Mouse (Mus musculus) lung, postnatal 0 days (tissue): ENCODE results near the gene Oprd1. TPM values are rescaled to one million over a fixed set of nuclear protein-coding genes. Genes with fewer than 3 reads are reported as not detected.
A peak's percentile ranks its signal among the peaks of the same experiment; 100 is the strongest.

ENCODE experiments used
- ATAC-seq: fragments of 200-750 bp; cut with Nextera tagmentation; 2 replicates; pipeline ENCODE4 v1.8.0; 2017; ENCODE audit warnings: moderate library complexity
- DNase-seq: peaks from one replicate; pipeline ENCODE4 v3.0.0-alpha.2; 2016; ENCODE audit warnings: low spot score
- H3K27ac ChIP-seq: fragments of 300-500 bp; sonication (generic); 2 replicates; pipeline ENCODE4 v1.5.1; 2014; ENCODE audit warnings: antibody characterized with exemption, mild to moderate bottlenecking, low read length, mixed read lengths
- H3K27me3 ChIP-seq: fragments of 300-500 bp; sonication (generic); replicated peaks from 2 replicates; pipeline ENCODE4 v1.6.1; 2014; ENCODE audit warnings: low read length, mixed read lengths; ENCODE audit not compliant: insufficient read depth
- H3K36me3 ChIP-seq: fragments of 300-500 bp; sonication (generic); 2 replicates; pipeline ENCODE4 v1.6.1; 2014; ENCODE audit warnings: low read length, mixed read lengths; ENCODE audit not compliant: insufficient read depth
- H3K4me1 ChIP-seq: fragments of 300-500 bp; sonication (generic); 2 replicates; pipeline ENCODE4 v1.6.1; 2014; ENCODE audit warnings: antibody characterized with exemption, low read depth, low read length, mixed read lengths; ENCODE audit not compliant: insufficient read depth
- H3K4me2 ChIP-seq: fragments of 300-500 bp; sonication (generic); replicated peaks from 2 replicates; pipeline ENCODE4 v1.6.1; 2014; ENCODE audit warnings: low read depth, mild to moderate bottlenecking, low read length, moderate library complexity, mixed read lengths
- H3K4me3 ChIP-seq: fragments of 300-500 bp; sonication (generic); 2 replicates; pipeline ENCODE4 v1.5.1; 2014; ENCODE audit warnings: low read depth, low read length
- H3K9ac ChIP-seq: fragments of 300-500 bp; sonication (generic); replicated peaks from 2 replicates; pipeline ENCODE4 v1.6.1; 2014; ENCODE audit warnings: low read depth, mild to moderate bottlenecking
- H3K9me3 ChIP-seq: fragments of 300-500 bp; sonication (generic); 2 replicates; pipeline ENCODE4 v1.6.1; 2016; ENCODE audit warnings: low read length, mixed read lengths
- CTCF ChIP-seq: IDR thresholded peaks from 2 replicates; pipeline ENCODE4 v1.5.1; 2016; ENCODE audit warnings: antibody characterized with exemption, mild to moderate bottlenecking
- EP300 ChIP-seq: IDR thresholded peaks from 2 replicates; pipeline ENCODE4 v1.6.1; 2016; ENCODE audit warnings: antibody characterized with exemption, mild to moderate bottlenecking, control low read depth
- WGBS: fragments of 180-500 bp; shearing (Covaris S2); extraction: QIAGEN DNeasy Blood & Tissue Kit; methylation state at CpG from one replicate; pipeline ENCODE4 v1.1.7; 2014; 5-methylcytosine and 5-hydroxymethylcytosine counted together
- polyA plus RNA-seq: library from polyadenylated mRNA; unstranded; fragments of >200 nt; fragmentation: Nextera tagmentation; extraction: Ambion mirVana; gene quantifications from 2 replicates; pipeline ENCODE4 v1.2.1, GENCODE M21; 2015

The Oprd1 gene
- polyA plus RNA-seq, 1 experiment from 2014 or later, result not detected

DNA sequence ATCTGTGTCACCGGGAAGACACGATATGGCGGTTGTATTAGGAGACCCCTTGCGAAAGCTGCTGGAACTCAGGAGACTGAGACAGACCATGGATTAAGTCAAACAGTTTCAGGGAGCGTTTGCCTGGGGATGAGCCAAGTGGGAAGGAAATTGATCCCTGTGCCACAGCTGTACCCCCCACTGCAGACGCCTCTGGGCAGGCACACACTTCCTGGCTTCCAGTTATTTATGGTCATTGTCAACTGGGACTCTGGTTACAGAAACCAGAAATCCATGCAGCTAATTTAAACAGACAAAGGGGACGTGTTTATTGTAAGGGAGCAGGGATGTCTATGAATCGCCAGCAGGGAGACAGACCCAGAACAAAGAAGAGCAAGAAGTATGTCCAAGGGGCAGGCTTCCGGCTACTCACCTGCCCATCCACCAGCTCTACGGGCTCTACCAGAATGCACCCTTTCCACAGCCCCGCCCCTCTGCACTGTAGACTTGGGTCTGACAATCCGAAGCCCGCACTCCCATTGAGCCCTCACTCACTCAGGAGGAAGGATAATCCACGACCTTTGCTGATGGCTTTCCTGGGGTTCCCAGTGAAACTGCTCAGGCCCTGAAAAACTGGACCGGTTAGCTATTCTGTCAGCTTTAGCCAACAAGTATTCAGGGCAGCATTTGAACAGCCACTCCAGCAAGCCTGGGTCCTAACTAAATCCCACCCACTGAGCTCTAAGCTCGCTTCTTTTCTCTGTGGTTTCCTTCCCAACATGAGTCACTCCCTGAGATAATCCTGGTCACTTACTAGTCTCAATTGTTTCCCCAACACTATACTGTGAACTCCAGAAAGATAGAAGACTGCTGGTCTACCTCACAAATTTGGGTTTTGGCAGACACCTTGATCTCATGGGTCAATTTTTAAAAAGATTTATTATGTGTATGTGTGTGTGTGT, 22.3 kb upstream of the Oprd1 start:
- Histone ChIP-seq H3K9me3 (no peaks in the 10 kb centered on the region), H3K27me3 (no peaks in the 10 kb centered on the region), H3K9ac (no peak overlapping the region), H3K4me2 (no peak overlapping the region), H3K27ac (no peak overlapping the region), H3K4me1 (no peaks in the 10 kb centered on the region), H3K36me3 (no peaks in the 10 kb centered on the region), H3K4me3 (no peak overlapping the region)
- DNase-seq (no peak), ATAC-seq (no peak)
- WGBS, result 54% methylated on average over 16 of the region's 16 CpGs
- TF ChIP-seq CTCF (no peak), EP300 (no peak)

DNA sequence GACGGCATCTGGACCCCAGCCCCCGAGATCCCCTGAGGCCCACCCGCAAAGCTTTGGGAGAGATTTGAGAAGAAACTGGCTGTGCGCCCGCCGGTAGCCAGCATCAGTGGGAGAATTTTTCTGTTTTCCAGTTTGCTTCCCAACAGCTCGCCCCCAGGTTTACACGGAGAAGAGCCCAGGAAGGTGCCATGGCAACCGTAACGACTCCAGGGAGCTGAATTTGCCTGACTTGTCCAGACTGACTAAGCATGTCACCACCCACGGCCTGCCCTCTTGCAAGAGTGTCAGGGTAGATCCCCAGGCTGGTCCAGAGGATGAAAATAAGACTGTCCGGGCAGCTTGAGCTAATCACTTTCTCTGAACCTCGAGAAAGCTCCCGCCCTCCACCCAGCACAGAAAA, 21.4 kb upstream of the Oprd1 start:
- no peak overlapping the region for H3K4me2 ChIP-seq
- no peaks in the 10 kb centered on the region for H3K27me3 ChIP-seq
- ATAC-seq, result no peak

GRCm38 (mm10) chr4:132156941-132157622, 12.8 kb upstream of the Oprd1 start:
- Histone ChIP-seq H3K9me3 (no peaks in the 10 kb centered on the region), H3K27me3 (no peaks in the 10 kb centered on the region), H3K27ac (no peak overlapping the region), H3K4me3 (no peak overlapping the region), H3K9ac (no peak overlapping the region), H3K4me2 (no peak overlapping the region), H3K36me3 (no peaks in the 10 kb centered on the region), H3K4me1 (no peaks in the 10 kb centered on the region)
- DNase-seq, result no peak
- TF ChIP-seq EP300 (no peak), CTCF (no peak)
- WGBS, result 49% methylated on average over 12 of the region's 12 CpGs
- ATAC-seq, result no peak

More for the DNA sequence above, 21.4 kb upstream of the Oprd1 start:
- no peak overlapping the region for H3K9ac ChIP-seq
- no peaks in the 10 kb centered on the region for H3K4me1 ChIP-seq
- H3K36me3 ChIP-seq, result no peaks in the 10 kb centered on the region
- 60% methylated on average over 14 of the region's 14 CpGs for WGBS
- TF ChIP-seq EP300 (no peak), CTCF (no peak)
- no peak overlapping the region for H3K27ac ChIP-seq
- H3K4me3 ChIP-seq, result no peak overlapping the region
- H3K9me3 ChIP-seq, result no peaks in the 10 kb centered on the region
- no peak for DNase-seq

DNA sequence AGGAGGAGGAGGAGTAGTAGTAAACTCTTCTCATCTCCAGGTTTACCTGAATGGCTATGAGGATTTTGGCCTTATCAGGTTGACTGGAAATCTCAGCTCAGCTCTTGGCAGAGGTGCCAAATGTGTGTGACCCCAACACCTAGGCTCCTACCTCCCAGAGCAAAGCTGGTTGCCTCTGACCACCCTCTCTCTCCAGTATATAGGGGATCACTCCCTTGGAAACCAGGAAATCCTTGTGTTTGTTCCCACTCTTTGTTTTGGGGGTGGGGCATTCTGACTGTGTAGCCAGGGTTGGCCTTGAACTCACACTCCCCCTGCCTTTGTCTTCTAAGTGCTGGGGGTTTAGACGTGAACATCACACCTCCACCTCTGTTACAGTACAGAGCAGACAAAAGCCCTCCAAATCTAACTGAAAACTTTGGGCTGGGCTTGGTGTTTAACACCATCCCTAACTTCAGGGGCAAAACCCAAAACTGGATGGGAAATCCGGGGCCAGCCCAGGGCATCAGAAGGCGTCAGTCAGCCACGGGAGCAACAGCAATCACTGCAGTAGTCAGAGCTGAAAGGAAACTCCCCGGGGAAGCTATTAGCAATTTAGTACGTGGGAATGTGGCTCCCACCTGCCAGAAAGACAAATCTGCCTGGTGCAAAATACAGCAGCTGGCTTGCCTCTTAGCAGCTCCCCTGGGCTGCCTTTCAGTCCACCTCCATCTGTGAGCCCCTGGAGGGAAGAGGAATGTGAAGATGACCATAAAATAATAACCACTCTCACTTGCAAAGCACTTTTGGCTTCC, 10.8 kb upstream of the Oprd1 start:
- ATAC-seq (no peak), DNase-seq (no peak)
- H3K27ac ChIP-seq, result no peak overlapping the region
- no peak overlapping the region for H3K4me2 ChIP-seq
- H3K9ac ChIP-seq, result no peak overlapping the region
- WGBS, result 9% methylated on average over 6 of the region's 6 CpGs
- H3K9me3 ChIP-seq, result no peaks in the 10 kb centered on the region
- no peaks in the 10 kb centered on the region for H3K36me3 ChIP-seq
- H3K4me1 ChIP-seq, result no peaks in the 10 kb centered on the region
- no peak overlapping the region for H3K4me3 ChIP-seq
- H3K27me3 ChIP-seq, result no peaks in the 10 kb centered on the region
- TF ChIP-seq EP300 (no peak), CTCF (no peak)

DNA sequence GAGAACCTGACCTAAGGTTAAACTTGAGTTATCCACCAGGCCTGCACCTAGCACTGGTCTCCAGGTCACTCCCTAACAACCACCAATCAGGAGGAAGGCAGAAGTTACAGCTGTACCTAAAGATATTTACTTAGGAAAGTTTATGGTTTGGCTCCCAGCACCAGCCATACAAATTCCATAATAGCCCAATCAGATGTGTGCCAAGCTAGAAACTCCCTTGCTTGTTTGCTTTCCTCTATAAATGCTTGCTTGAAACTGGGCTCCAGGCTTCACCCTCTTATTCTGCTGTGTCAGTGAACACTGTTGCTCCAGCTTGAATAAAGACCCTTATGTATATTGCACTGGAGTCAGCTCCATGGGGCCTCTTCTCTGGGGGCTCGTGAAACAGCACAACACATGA, 7.4 kb upstream of the Oprd1 start:
- ATAC-seq (peak; percentile 28), DNase-seq (peak; percentile 20)
- Histone ChIP-seq H3K4me2 (no peak overlapping the region), H3K4me3 (no peak overlapping the region), H3K9ac (no peak overlapping the region), H3K9me3 (no peaks in the 10 kb centered on the region), H3K36me3 (no peaks in the 10 kb centered on the region), H3K27me3 (no peaks in the 10 kb centered on the region), H3K4me1 (no peaks in the 10 kb centered on the region), H3K27ac (no peak overlapping the region)
- no peak for TF ChIP-seq CTCF
- no peak for TF ChIP-seq EP300
- WGBS, result 38% methylated on average over 1 of the region's 1 CpGs

GRCm38 (mm10) chr4:132146201-132146600, 1.9 kb upstream of the Oprd1 start:
- H3K4me3 ChIP-seq, result no peak overlapping the region
- H3K27ac ChIP-seq, result no peak overlapping the region
- peak; percentile 37 for TF ChIP-seq CTCF
- no peak for TF ChIP-seq EP300
- H3K4me2 ChIP-seq, result no peak overlapping the region
- H3K9me3 ChIP-seq, result no peaks in the 10 kb centered on the region
- H3K36me3 ChIP-seq, result no peaks in the 10 kb centered on the region
- 63% methylated on average over 5 of the region's 5 CpGs for WGBS
- H3K27me3 ChIP-seq, result peaks cover 19% of the 10 kb centered on the region
- DNase-seq (no peak), ATAC-seq (no peak)
- no peak overlapping the region for H3K9ac ChIP-seq
- H3K4me1 ChIP-seq, result no peaks in the 10 kb centered on the region
